Mouse (Mus musculus): ENCODE results near the gene Cald1. TPM values are rescaled to one million over a fixed set of nuclear protein-coding genes. Genes with fewer than 3 reads are reported as not detected.

Gene Cald1
- total RNA-seq, 2 experiments from 2014 or later = 0.47 TPM; not detected in 1

DNA sequence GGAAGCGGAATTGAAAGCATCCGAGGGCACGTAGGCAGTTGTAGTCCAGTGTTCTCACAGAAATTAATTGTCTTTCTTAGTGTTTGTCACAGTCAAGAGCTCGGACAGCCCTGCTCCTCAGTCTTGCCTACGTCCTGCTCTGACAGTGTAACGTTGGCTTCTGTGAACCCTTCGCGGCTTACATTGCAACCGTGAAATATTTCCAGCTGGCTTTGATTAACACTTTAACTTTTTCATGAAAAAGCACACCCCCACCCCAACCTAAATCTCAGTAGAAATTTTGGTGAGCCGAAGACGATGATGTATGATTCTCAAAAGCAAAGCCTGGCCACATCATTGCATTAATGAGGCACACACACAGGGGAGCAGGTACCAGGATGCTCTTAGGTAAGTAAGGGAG lies 150.3 kb downstream of the Cald1 start:
- no peak for ATAC-seq (ENCODE audit: poor library complexity, severe bottlenecking)

GRCm38 (mm10) chr6:34749526-34749925 lies 151.2 kb downstream of the Cald1 start:
- no peak for ATAC-seq (ENCODE audit: poor library complexity, severe bottlenecking)

DNA sequence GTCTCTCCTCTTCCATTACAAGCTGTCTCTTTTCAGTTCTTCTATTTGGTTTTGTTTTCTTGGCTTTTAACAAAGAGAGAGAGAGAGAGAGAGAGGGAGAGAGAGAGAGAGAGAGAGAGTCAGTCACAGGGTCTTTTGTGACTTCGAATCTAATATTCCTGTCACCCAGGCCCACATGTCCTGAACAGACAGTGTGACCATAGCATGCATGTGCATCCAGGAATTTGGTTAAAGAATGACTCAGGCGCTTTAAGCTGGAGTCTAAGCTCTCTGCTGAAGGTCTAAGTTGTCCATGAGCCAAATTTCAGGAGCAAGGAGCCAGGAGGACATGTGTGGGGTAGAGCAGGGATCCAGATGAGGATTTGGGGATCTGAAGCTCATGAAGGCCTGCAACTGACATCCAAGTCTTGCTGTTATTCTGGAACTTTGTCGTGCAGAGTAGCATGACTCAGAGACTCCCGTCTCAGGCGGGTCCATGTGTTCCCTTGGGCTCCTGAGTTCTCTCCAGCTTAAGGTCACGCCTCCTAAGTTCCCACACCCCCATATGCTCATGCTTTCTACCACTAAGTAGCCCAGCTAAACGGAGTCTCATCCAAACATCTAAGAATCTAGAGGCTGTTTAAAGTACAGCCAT lies 152.3 kb downstream of the Cald1 start:
- ATAC-seq (ENCODE audit: poor library complexity, severe bottlenecking) = no peak

DNA sequence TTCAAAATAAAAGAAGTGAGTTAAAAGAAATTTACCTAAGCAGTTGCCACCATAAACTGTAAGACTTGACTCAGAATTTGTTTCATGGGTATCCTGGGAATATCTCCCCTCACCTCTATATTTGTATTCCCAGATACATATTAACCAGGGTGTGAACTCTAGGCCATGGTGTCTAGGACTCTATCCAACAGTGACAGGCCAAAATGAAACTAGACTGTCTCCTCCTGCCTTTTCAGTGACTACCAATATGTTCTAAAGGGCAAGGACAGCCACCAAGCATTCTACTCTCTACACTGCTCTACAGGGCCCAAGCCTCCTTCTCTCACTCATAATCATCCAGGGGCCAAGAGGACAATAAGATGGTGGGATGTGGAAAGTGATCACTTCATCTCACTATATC lies 153.3 kb downstream of the Cald1 start:
- ATAC-seq (ENCODE audit: poor library complexity, severe bottlenecking) = no peak

DNA sequence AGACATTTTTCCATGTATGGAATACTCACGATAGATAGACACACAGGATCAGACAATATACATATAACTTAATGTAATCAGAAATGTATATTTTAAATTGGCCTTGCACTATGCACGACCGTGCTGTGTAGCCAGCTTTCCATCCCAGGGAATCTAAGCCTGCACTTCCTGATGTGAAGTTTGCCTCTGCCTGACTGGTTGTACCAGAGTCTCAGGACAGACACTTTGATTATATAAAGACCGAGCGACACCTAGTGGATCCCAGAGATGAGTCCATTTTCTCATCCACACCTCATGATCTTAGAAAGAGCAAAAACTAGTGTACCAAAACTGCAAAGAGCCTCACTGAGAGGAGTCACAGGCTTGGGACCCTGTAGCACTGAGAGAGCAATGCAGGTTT lies 156.1 kb downstream of the Cald1 start:
- ATAC-seq (ENCODE audit: poor library complexity, severe bottlenecking) = peak; percentile 59

DNA sequence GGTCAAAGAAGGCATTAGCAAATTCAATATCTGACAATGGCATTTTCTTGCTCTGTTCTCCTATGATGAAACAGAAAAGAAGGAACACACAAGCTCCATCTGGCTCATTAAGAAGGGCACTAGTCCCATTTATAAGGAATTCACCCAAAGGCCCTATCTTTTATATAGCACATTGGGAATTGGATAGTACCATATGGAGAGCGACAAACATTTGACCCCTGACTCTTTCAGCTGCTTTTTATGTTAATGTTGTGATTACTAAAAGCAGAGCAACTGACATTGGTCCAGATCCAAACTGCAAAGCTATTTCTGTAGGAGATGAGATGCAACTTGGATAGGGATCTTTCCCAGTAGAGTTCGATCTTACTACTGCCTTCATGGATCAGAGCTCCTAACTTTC lies 160.0 kb downstream of the Cald1 start:
- no peak for ATAC-seq (ENCODE audit: poor library complexity, severe bottlenecking)

- ATAC-seq (ENCODE audit: poor library complexity, severe bottlenecking) = peak; percentile 62; the same call in 1 of the 2 replicates
Observed at GRCm38 (mm10) chr6:34760023-34760422, 161.7 kb downstream of the Cald1 start.

DNA sequence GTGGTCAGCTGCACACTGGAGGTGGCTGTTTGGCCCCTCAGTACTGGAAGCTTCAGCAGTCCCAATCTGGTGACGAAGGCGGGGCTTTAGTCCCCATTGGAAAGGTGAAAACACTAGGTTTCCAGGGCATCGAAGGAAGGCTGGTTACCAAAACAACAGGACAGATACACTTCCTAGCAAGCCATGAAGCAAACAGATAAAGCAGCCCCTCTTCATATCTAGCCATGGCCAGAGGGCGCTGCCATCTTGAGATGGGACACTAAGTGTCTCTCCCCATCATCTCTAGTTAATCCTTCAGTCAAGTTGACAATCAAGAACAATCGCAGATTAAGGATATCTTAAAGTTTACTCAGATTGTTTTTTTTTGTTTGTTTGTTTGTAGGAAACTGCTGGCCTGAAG lies 167.4 kb downstream of the Cald1 start:
- ATAC-seq (ENCODE audit: poor library complexity, severe bottlenecking) = no peak

DNA sequence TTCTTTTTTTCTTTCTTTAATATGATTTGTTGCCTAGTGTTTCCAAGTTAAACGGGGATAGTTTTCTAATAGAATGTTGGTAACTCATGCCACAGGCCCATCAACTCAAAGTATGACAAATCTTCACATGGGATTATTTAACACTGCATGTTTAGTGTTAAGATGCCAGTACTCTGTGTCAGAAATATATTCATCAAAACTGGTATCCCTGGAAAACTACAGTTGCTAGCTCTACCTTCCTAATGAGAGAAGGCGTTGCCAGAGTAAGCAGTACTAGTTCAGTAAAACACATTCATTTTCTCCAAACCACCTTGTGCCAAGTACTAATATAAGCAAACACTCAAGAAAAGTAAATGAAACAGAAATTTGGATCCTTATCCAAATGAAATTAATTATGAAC lies 171.7 kb downstream of the Cald1 start:
- no peak for ATAC-seq (ENCODE audit: poor library complexity, severe bottlenecking)

DNA sequence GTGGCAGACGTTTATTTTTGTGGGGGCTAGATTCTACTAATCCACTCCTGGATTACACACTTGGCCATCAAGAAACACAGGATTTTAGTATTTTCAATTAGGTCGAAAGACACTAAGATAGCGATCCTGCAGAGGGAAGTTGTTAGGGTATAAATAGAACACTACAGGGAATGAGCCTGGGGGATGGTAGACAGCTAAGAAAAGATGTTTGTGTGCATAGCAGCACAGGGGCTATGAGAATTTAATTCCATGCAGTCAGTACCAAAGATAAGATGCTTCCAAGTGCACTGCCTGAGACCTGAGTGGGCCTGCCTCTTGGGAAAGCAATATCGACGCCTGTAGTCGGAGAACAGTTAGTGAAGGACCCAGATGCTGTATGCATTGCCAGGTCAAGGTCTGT lies 172.2 kb downstream of the Cald1 start:
- no peak for ATAC-seq (ENCODE audit: poor library complexity, severe bottlenecking)

DNA sequence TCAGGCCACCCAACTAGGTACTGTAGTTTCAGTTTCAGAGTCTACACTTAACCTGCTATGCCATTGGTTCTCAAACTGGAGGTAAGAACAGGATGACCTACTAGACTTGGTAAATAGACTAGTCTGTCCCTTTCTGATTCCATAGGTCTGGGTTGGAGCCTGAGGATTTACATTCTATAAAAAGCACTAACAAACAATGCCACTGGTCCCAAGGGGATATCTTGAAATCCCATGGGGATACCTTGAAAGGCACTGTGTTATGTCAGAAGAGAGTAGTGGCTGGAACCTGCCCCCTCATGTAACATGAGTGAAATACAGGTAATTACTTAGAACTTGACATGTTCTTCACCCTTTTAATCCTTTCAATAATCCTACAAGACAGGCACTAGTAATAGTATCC lies 178.1 kb downstream of the Cald1 start:
- ATAC-seq (ENCODE audit: poor library complexity, severe bottlenecking) = no peak

- ATAC-seq (ENCODE audit: poor library complexity, severe bottlenecking) = no peak
Observed at GRCm38 (mm10) chr6:34777094-34777493, 178.8 kb downstream of the Cald1 start.

DNA sequence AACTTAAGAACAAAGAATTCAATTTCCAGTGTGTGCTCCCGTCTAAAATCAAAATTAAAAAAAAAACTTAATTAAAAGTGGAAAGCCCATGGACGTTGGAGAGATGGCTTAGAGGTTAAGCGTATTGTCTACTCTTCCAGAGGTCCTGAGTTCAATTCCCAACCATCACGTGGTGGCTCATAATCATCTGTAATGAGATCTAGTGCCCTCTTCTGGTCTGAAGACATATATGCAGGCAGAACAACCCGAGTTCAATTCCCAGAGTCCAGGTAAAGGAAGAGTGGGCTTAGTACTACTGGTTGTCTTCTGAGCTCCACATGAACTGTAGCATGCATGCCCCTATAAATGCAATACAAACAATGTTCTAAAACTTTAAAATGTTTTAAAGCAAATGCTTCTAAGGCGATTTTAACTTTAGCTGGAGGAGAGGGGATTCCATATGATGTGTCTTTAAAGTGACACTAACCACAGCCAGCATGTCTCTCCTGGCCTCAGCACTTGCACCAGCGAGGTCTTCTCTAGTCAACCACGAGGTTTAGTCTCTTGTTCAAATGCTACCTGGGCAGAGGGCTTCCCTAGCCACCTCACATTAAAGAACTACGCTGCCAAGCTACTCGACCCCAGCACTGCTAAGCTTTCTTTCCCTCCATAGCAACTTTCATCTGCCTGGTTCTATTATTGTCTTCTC lies 179.8 kb downstream of the Cald1 start:
- no peak for ATAC-seq (ENCODE audit: poor library complexity, severe bottlenecking)

- peak; percentile 90 for ATAC-seq (ENCODE audit: poor library complexity, severe bottlenecking)
Observed at GRCm38 (mm10) chr6:34780231-34780942, 182.1 kb downstream of the Cald1 start, which contains the start of gene Agbl3. TSS of gene Agbl3 (plus strand) at chr6:34780432.

GRCm38 (mm10) chr6:34780943-34781289 lies 182.6 kb downstream of the Cald1 start:
- ATAC-seq (ENCODE audit: poor library complexity, severe bottlenecking) = no peak

- ATAC-seq (ENCODE audit: poor library complexity, severe bottlenecking) = no peak
Observed at GRCm38 (mm10) chr6:34782493-34782892, 184.2 kb downstream of the Cald1 start.

GRCm38 (mm10) chr6:34796881-34797280 lies 198.6 kb downstream of the Cald1 start:
- ATAC-seq (ENCODE audit: poor library complexity, severe bottlenecking) = no peak

DNA sequence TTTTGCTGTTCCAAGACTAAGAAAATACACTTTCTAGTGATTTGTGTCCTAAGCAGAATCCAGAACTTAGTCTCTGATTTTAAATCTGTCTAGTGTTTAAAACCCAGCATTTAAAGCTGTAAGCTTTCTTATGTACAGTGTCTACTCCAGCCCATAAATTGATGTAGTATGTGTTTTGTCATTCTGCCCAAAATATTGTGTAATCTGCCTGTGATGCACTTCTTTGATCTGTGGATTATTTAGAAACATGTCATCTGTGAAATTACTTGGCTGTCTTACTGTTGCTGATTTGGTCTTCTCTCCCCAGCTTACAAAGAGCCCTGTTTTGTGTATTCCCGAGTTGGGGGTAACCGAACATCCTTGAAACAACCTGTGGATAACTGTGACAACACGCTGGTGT lies 199.6 kb downstream of the Cald1 start:
- ATAC-seq (ENCODE audit: poor library complexity, severe bottlenecking) = no peak

- ATAC-seq (ENCODE audit: poor library complexity, severe bottlenecking) = no peak
Observed at GRCm38 (mm10) chr6:34805582-34805981, 207.3 kb downstream of the Cald1 start.

DNA sequence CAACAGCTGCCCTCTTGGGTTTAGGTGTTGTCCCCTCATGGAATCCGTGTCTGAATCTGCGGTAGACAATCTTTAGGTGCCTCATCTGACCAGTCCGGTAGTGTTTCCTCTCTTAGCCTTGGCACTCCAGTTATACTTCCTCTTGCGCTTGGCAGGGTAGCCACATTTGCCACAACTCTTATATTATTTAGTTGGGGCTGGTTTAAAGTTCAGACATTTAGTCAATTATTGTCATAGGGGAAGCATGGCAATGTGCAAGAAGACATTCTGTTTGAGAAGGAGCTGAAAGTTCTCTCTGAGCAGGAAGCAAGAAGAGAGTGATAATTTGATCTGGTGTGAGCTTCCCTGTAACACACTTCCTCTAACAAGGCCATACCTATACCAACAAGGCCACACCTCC lies 212.4 kb downstream of the Cald1 start:
- peak; percentile 63; the same call in 1 of the 2 replicates for ATAC-seq (ENCODE audit: poor library complexity, severe bottlenecking)

DNA sequence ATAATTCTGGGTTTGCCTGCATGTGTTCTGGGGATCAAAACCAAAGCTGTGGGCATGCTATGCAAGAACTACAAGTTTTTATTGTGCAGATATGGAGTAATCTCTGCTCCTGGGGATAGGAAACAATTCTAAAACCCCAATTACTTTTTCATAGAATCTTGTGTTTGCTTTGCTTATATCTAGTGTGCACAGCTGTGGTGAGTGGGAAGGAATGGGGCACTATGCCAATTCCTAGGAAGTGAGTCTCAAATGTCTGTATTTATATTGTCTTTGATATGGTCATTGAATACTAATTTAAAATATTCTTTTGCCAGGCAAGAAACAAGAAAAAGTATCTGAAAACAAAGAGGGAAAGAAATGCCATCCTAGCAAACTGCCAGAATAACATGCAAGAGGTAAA lies 226.1 kb downstream of the Cald1 start:
- ATAC-seq (ENCODE audit: poor library complexity, severe bottlenecking) = no peak

Measured in megakaryocyte, adult 5-6 weeks (primary cell).